8 mouse cellular contexts compared by ENCODE assay signal in the genomic region with DNA sequence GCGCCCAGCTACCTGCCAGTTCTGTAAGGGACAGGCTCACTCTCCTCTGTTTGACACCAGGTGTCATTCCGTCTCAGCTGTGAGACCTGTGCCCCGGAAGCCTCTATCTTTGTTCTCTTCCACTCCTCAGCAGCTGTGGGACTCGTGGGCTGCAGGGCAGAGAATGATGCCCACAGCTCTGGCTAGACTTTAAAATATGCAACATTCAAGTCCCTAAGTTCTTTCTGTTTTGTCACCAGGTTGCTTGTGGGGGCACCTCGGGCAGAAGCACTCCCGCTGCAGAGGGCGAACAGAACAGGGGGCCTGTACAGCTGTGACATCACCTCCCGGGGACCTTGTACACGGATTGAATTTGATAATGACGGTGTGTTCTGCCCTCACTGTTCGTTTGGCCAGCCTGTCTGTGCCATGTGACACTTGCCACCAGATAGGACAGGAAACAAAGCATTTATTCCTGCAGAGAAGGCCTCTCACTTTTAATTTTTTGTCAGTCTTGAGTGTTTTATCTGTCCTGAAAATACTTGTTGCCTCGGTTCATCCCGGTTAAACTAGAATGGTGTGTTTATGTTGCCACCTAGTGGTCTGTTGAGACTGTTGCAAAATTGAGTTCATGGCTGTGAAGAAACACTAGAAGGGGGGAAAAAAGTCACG. TPM values are rescaled to one million over a fixed set of nuclear protein-coding genes. Genes with fewer than 3 reads are reported as not detected.
DNase-seq lines count a peak whose midpoint lies in the region; ATAC-seq and TF ChIP-seq lines count a peak whose summit lies in the region.

No protein-coding gene starts in this region.

- H3K79me2 ChIP-seq in heart, adult 2 months (replicated peaks; ENCODE audit: control insufficient read depth, insufficient read depth, low read length), result no peaks in the 10 kb centered on the region
- peaks cover 18% of the 10 kb centered on the region for H3K79me2 ChIP-seq in C2C12 (ENCODE audit: control insufficient read depth, insufficient read depth)

- H3K4me1 ChIP-seq in heart, adult 2 months (ENCODE audit: control insufficient read depth, insufficient read depth, low read length), result peaks cover 21% of the 10 kb centered on the region
- H3K4me1 ChIP-seq in heart, embryonic 10.5 days, result peaks cover 51% of the 10 kb centered on the region
- H3K4me1 ChIP-seq in forebrain, postnatal 0 days (ENCODE audit: insufficient read depth), result peaks cover 4% of the 10 kb centered on the region; the same call in 1 of the 2 replicates
- peaks cover 20% of the 10 kb centered on the region; the same call in 1 of the 2 replicates for H3K4me1 ChIP-seq in lung, postnatal 0 days (ENCODE audit: insufficient read depth, low read depth, low read length)

- no peak for TF ChIP-seq POLR2A in heart, adult 2 months (IDR thresholded peaks at IDR 0.05; ENCODE audit: insufficient read depth, low read depth, low read length)

- H3K79me3 ChIP-seq in C2C12 (ENCODE audit: low read depth), result no peaks in the 10 kb centered on the region

- no peak overlapping the region for H3ac ChIP-seq in C2C12 (ENCODE audit: control insufficient read depth, insufficient read length, low read depth)

- peak; percentile 73 for TF ChIP-seq CTCF in heart, adult 2 months (IDR thresholded peaks at IDR 0.05)
- peak; percentile 5 for TF ChIP-seq CTCF in C2C12 (IDR thresholded peaks at IDR 0.05; ENCODE audit: control insufficient read depth, insufficient read depth, insufficient read length)
- peak; percentile 91 for TF ChIP-seq CTCF in forebrain, postnatal 0 days (IDR thresholded peaks at IDR 0.05; ENCODE audit: low read depth)
- TF ChIP-seq CTCF in lung, postnatal 0 days (IDR thresholded peaks at IDR 0.05), result peak; percentile 82

- H3K4me3 ChIP-seq in heart, adult 2 months, result no peak overlapping the region
- H3K4me3 ChIP-seq in heart, embryonic 10.5 days, result no peak overlapping the region
- no peak overlapping the region for H3K4me3 ChIP-seq in C2C12 (ENCODE audit: insufficient read depth, poor library complexity, severe bottlenecking)
- H3K4me3 ChIP-seq in forebrain, postnatal 0 days (ENCODE audit: low read depth, low read length), result no peak overlapping the region
- no peak overlapping the region for H3K4me3 ChIP-seq in lung, postnatal 0 days (ENCODE audit: low read depth, low read length)

- H3K9me3 ChIP-seq in heart, embryonic 10.5 days, result no peaks in the 10 kb centered on the region
- no peaks in the 10 kb centered on the region for H3K9me3 ChIP-seq in forebrain, postnatal 0 days (ENCODE audit: low read length)
- H3K9me3 ChIP-seq in lung, postnatal 0 days (ENCODE audit: low read length), result no peaks in the 10 kb centered on the region

- H3K4me2 ChIP-seq in forebrain, postnatal 0 days (ENCODE audit: low read depth), result no peak overlapping the region
- H3K4me2 ChIP-seq in lung, postnatal 0 days (replicated peaks; ENCODE audit: low read depth, low read length), result no peak overlapping the region

- H3K27me3 ChIP-seq in heart, adult 2 months (ENCODE audit: control insufficient read depth, insufficient read depth, low read length), result no peaks in the 10 kb centered on the region
- H3K27me3 ChIP-seq in heart, embryonic 10.5 days (ENCODE audit: insufficient read depth, poor library complexity, severe bottlenecking), result no peaks in the 10 kb centered on the region
- no peaks in the 10 kb centered on the region for H3K27me3 ChIP-seq in C2C12 (ENCODE audit: control insufficient read depth, insufficient read depth, insufficient read length)
- H3K27me3 ChIP-seq in forebrain, postnatal 0 days (ENCODE audit: insufficient read depth, low read length), result no peaks in the 10 kb centered on the region
- no peaks in the 10 kb centered on the region for H3K27me3 ChIP-seq in lung, postnatal 0 days (replicated peaks; ENCODE audit: insufficient read depth, low read length)

- DNase-seq in heart, adult 2 months, result no peak
- DNase-seq in heart, embryonic 10.5 days (ENCODE audit: low spot score), result no peak
- peak; percentile 39 for DNase-seq in brain, embryonic 18.5 days (ENCODE audit: low read depth, low spot score)
- peak; percentile 82 for DNase-seq in forebrain, postnatal 0 days
- peak; percentile 78 for DNase-seq in lung, postnatal 0 days (ENCODE audit: low spot score)
- peak; percentile 78 for DNase-seq in thymus, postnatal 14 days
- DNase-seq in urinary bladder, adult 2 months (ENCODE audit: low spot score), result no peak

- peak; percentile 60; the same call in 1 of the 2 replicates for ATAC-seq in forebrain, postnatal 0 days
- ATAC-seq in lung, postnatal 0 days, result no peak

- no peak for TF ChIP-seq EP300 in heart, adult 2 months (IDR thresholded peaks at IDR 0.05; ENCODE audit: insufficient read depth, low read depth, low read length)
- no peak for TF ChIP-seq EP300 in lung, postnatal 0 days (IDR thresholded peaks at IDR 0.05)

- intact Hi-C loops in heart, adult 2 months (cut with DNase I), result loop anchor here (1.0 kb wide), 1 partner anchor 217 kb away; no protein-coding TSS in a partner anchor

- 25% methylated on average over 14 of the region's 14 CpGs for WGBS in heart, adult 2 months
- WGBS in heart, embryonic 10.5 days, result 31% methylated on average over 14 of the region's 14 CpGs
- 25% methylated on average over 14 of the region's 14 CpGs for WGBS in forebrain, postnatal 0 days
- 35% methylated on average over 14 of the region's 14 CpGs for WGBS in lung, postnatal 0 days

- H3K36me3 ChIP-seq in heart, adult 2 months (ENCODE audit: control insufficient read depth, insufficient read depth, low read length), result no peaks in the 10 kb centered on the region
- H3K36me3 ChIP-seq in heart, embryonic 10.5 days, result peaks cover 22% of the 10 kb centered on the region
- H3K36me3 ChIP-seq in C2C12 (ENCODE audit: control insufficient read depth, insufficient read depth), result peaks cover 10% of the 10 kb centered on the region
- peaks cover 5% of the 10 kb centered on the region; the same call in 1 of the 2 replicates for H3K36me3 ChIP-seq in forebrain, postnatal 0 days (ENCODE audit: insufficient read depth)
- H3K36me3 ChIP-seq in lung, postnatal 0 days (ENCODE audit: insufficient read depth, low read length), result no peaks in the 10 kb centered on the region

- peak overlapping the region; percentile 4 for H3K27ac ChIP-seq in heart, adult 2 months
- no peak overlapping the region for H3K27ac ChIP-seq in heart, embryonic 10.5 days
- no peak overlapping the region for H3K27ac ChIP-seq in forebrain, postnatal 0 days (ENCODE audit: low read depth, low read length)
- H3K27ac ChIP-seq in lung, postnatal 0 days (ENCODE audit: low read length), result no peak overlapping the region

- no peak overlapping the region for H3K9ac ChIP-seq in heart, adult 2 months (ENCODE audit: low read depth, low read length)
- no peak overlapping the region for H3K9ac ChIP-seq in forebrain, postnatal 0 days
- no peak overlapping the region for H3K9ac ChIP-seq in lung, postnatal 0 days (replicated peaks; ENCODE audit: low read depth)

TF ChIP-seq in C2C12, 6 proteins besides CTCF, POLR2A, EP300 and RAD21:
- TF ChIP-seq MAX (IDR thresholded peaks at IDR 0.05) (no peak), USF1 (IDR thresholded peaks at IDR 0.05; ENCODE audit: low read depth) (no peak), MYOG (IDR thresholded peaks at IDR 0.05; ENCODE audit: control insufficient read depth, extremely low read depth, insufficient read length) (no peak), MYOD1 (IDR thresholded peaks at IDR 0.05; ENCODE audit: control insufficient read depth, insufficient read length, low read depth) (no peak), FOSL1 (IDR thresholded peaks at IDR 0.05; ENCODE audit: insufficient read depth, low read length, poor library complexity, severe bottlenecking) (no peak), CEBPB (IDR thresholded peaks at IDR 0.05; ENCODE audit: low read depth) (no peak)

RNA-seq across cellular contexts. Expression of a gene that starts 56.5 kb away (rescaled TPM):
- total RNA-seq in heart, adult 2 months (2021), result 100 to 1,000 TPM; 142 to 170 TPM
- polyA plus RNA-seq in heart, adult 2 months (2012; rRNA removed), result 28.9 and 62.2 TPM in 2 replicates
- 88.2 and 111 TPM in 2 replicates for polyA plus RNA-seq in heart, embryonic 10.5 days (2016; fragmentation: Nextera tagmentation; extraction: Ambion mirVana)
- 1.1 TPM for polyA plus RNA-seq in C2C12 (2012; fragmentation: generic; extraction: Trizol)
- 42.0 and 46.7 TPM in 2 replicates for total RNA-seq in forebrain, postnatal 0 days (2014; rRNA removed)
- polyA plus RNA-seq in forebrain, postnatal 0 days (2015; fragmentation: Nextera tagmentation; extraction: Ambion mirVana), result 15.3 and 20.8 TPM in 2 replicates
- polyA plus RNA-seq in lung, postnatal 0 days (2015; fragmentation: Nextera tagmentation; extraction: Ambion mirVana), result 21.1 and 21.8 TPM in 2 replicates
- 26.4 and 28.3 TPM in 2 replicates for polyA plus RNA-seq in urinary bladder, adult 2 months (2012; rRNA removed)

Comparison
In these comparisons a context has a peak if more than half of its experiments do, and no peak if none do; other contexts are left out.
1. DNase-seq: peak in brain, embryonic 18.5 days (single experiment), forebrain, postnatal 0 days (single experiment), lung, postnatal 0 days (single experiment) and thymus, postnatal 14 days (single experiment); none in heart, adult 2 months (0 of 2), heart, embryonic 10.5 days (single experiment) and urinary bladder, adult 2 months (single experiment).
2. CTCF ChIP-seq: peak in every context shown above with its lines; median percentile 91 in forebrain, postnatal 0 days; 82 in lung, postnatal 0 days; 73 in heart, adult 2 months; 5 in C2C12.